ENCODE assay signal across 39 mouse cellular contexts in the genomic region with DNA sequence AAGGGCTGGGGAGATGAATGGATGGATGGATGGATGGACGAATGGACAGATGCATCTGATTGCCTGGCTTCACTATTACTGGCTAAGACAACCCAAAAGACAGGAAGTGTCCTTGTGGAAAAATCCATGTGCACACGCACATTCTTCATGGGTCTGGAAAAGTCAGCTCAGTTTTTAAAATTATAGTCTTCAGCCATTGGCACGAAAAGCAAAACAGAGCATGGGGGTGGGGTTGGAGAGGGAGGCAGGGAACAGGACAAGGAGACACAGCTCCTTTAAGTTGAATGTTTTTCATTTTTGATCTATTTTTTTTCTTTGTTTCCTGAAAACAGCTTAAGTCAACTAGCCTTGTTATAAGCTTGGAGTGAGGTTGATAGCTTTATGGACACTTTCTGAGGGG. TPM values are rescaled to one million over a fixed set of nuclear protein-coding genes. Genes with fewer than 3 reads are reported as not detected.
DNase-seq lines count a peak whose midpoint lies in the region; ATAC-seq lines count a peak whose summit lies in the region.
"Had no signal": no experiment of that assay in that cellular context is flagged by ENCODE, and none has a peak within 500 bp of the region (broad histone marks: within the 10 kb centered on the region; RNA-seq: fewer than 3 reads in every experiment).

No protein-coding gene starts in this region.

- DNase-seq in adrenal gland, adult 2 months: peak; percentile 52
- no peak for DNase-seq in adrenal gland, postnatal 4 days (ENCODE audit: low spot score in 2 of 2)
- DNase-seq in kidney, adult 18-20 months: no peak
- DNase-seq in adrenal gland, postnatal 36 days: peak; percentile 28 to 58
- peak; percentile 52 to 53 for DNase-seq in kidney, postnatal 25 days
- no peak for DNase-seq in heart, adult 9 months (ENCODE audit: low spot score in 2 of 2)
- DNase-seq: cerebellum, adult 2 months; cerebellum, postnatal 14 days; gastrocnemius, adult 2 months; gastrocnemius, postnatal 36 days; heart, adult 18-20 months; heart, postnatal 4 days; lung, embryonic 14.5 days; lung, postnatal 14 days; right cerebral cortex, adult 18-20 months; spleen, adult 18-20 months; thymus, adult 2 months; thymus, postnatal 4 days had no signal

- no peaks in the 10 kb centered on the region for H3K27me3 ChIP-seq in kidney, embryonic 15.5 days
- H3K27me3 ChIP-seq: heart, embryonic 12.5 days; hindbrain, embryonic 13.5 days; limb, embryonic 15.5 days; neural tube, embryonic 12.5 days; Patski had no signal

- H3K4me3 ChIP-seq in kidney, embryonic 15.5 days (replicated peaks): no peak overlapping the region
- H3K4me3 ChIP-seq: erythroblast, embryonic 14.5 days; gastrocnemius, adult 2 months; heart, embryonic 12.5 days; hindbrain, embryonic 13.5 days; layer of hippocampus, adult 2 months; left cerebral cortex, adult 2 months; limb, embryonic 15.5 days; neural tube, embryonic 12.5 days had no signal

- ATAC-seq in kidney, embryonic 15.5 days (replicated peaks; ENCODE audit: low FRiP score): no peak
- ATAC-seq: forebrain, embryonic 16.5 days; intestine, embryonic 16.5 days; midbrain, embryonic 16.5 days; Patski had no signal

- no peak overlapping the region for H3K9ac ChIP-seq in kidney, embryonic 15.5 days
- H3K9ac ChIP-seq: heart, embryonic 12.5 days; hindbrain, embryonic 13.5 days; limb, embryonic 15.5 days; liver, embryonic 14.5 days; lung, embryonic 14.5 days; neural tube, embryonic 12.5 days had no signal

- H3K4me2 ChIP-seq in kidney, embryonic 15.5 days: no peak overlapping the region
- H3K4me2 ChIP-seq: heart, embryonic 12.5 days; hindbrain, embryonic 13.5 days; limb, embryonic 15.5 days; lung, embryonic 14.5 days; neural tube, embryonic 12.5 days had no signal

- H3K36me3 ChIP-seq in kidney, embryonic 15.5 days: peaks cover 15% of the 10 kb centered on the region; the same call in 1 of the 2 replicates
- H3K36me3 ChIP-seq: G1E; hindbrain, embryonic 13.5 days; neural tube, embryonic 12.5 days had no signal

- H3K9me3 ChIP-seq in kidney, embryonic 15.5 days (replicated peaks): no peaks in the 10 kb centered on the region
- H3K9me3 ChIP-seq: heart, embryonic 12.5 days; hindbrain, embryonic 13.5 days; limb, embryonic 15.5 days; neural tube, embryonic 12.5 days had no signal

- 0 out of 2 replicates have a peak overlapping the region, but pooled peaks have one; percentile 4 for H3K27ac ChIP-seq in kidney, embryonic 15.5 days
- H3K27ac ChIP-seq: gastrocnemius, adult 2 months; hindbrain, embryonic 13.5 days; layer of hippocampus, adult 2 months; left cerebral cortex, adult 2 months; limb, embryonic 15.5 days; liver, embryonic 14.5 days; neural tube, embryonic 12.5 days; stomach, postnatal 0 days had no signal

- no peaks in the 10 kb centered on the region for H3K4me1 ChIP-seq in kidney, embryonic 15.5 days
- H3K4me1 ChIP-seq: heart, embryonic 12.5 days; neural tube, embryonic 12.5 days had no signal

- WGBS in kidney, embryonic 15.5 days: 67% methylated on average over 3 of the region's 3 CpGs

RNA-seq across cellular contexts. Expression of a gene that starts 58.8 kb away (rescaled TPM):
- total RNA-seq in adrenal gland, adult 2 months (2021): not detected
- not detected in 2 replicates for polyA plus RNA-seq in adrenal gland, adult 2 months (2012; rRNA removed)
- total RNA-seq in adrenal gland, postnatal 4 days (2021): 1 to 10 TPM in 1 of 2 experiments, under 1 TPM in 1; 0.48 to 4.3 TPM
- polyA plus RNA-seq in kidney, embryonic 15.5 days (2015; fragmentation: Nextera tagmentation; extraction: Ambion mirVana): 9.0 and 9.8 TPM in 2 replicates
- not detected for total RNA-seq in adrenal gland, postnatal 36 days (2021)
- total RNA-seq: gastrocnemius, adult 2 months; gastrocnemius, postnatal 36 days; heart, adult 18-20 months; heart, postnatal 4 days; layer of hippocampus, adult 2 months; layer of hippocampus, postnatal 14 days; left cerebral cortex, adult 2 months; left cerebral cortex, postnatal 36 days had no signal
- polyA plus RNA-seq: cerebellum, adult 2 months; cortical plate, adult 2 months; embryonic facial prominence, embryonic 14.5 days; erythroblast, embryonic 14.5 days; forebrain, embryonic 11.5 days; forebrain, embryonic 16.5 days; G1E; heart, embryonic 12.5 days; heart, postnatal 0 days; hindbrain, embryonic 13.5 days; intestine, embryonic 16.5 days; limb, embryonic 15.5 days; liver, embryonic 14.5 days; lung, embryonic 14.5 days; midbrain, embryonic 16.5 days; neural tube, embryonic 12.5 days; stomach, postnatal 0 days had no signal

Comparison
In these comparisons a context has a peak if more than half of its experiments do, and no peak if none do; other contexts are left out.
1. DNase-seq: peak in adrenal gland, adult 2 months (single experiment), adrenal gland, postnatal 36 days (2 of 2) and kidney, postnatal 25 days (2 of 2); none in adrenal gland, postnatal 4 days (0 of 2), kidney, adult 18-20 months (single experiment) and heart, adult 9 months (0 of 2).